Comparison of ENCODE assay signal across 29 mouse cellular contexts in genomic region chr11:4229841-4230240, GRCm38 (mm10). TPM values are rescaled to one million over a fixed set of nuclear protein-coding genes. Genes with fewer than 3 reads are reported as not detected.
A peak's percentile ranks its signal among the peaks of the same experiment; 100 is the strongest.
DNase-seq lines count a peak whose midpoint lies in the region; ATAC-seq and TF ChIP-seq lines count a peak whose summit lies in the region.
"Had no signal": no experiment of that assay in that cellular context is flagged by ENCODE, and none has a peak within 500 bp of the region (broad histone marks: within the 10 kb centered on the region; RNA-seq: fewer than 3 reads in every experiment).

No protein-coding gene starts in this region.

- H3K27ac ChIP-seq in liver, embryonic 12.5 days: peak overlapping the region; percentile 54
- no peak overlapping the region for H3K27ac ChIP-seq in ES-Bruce4 (ENCODE audit: insufficient read depth, low read length)
- peak overlapping the region; percentile 44; the same call in 1 of the 2 replicates for H3K27ac ChIP-seq in liver, postnatal 0 days (ENCODE audit: low read depth)
- H3K27ac ChIP-seq: embryonic facial prominence, embryonic 13.5 days; forebrain, embryonic 10.5 days; heart, embryonic 15.5 days; hindbrain, embryonic 14.5 days; limb, embryonic 13.5 days; midbrain, embryonic 15.5 days had no signal

- no peaks in the 10 kb centered on the region for H3K9me3 ChIP-seq in liver, embryonic 12.5 days (replicated peaks)
- no peaks in the 10 kb centered on the region for H3K9me3 ChIP-seq in ES-Bruce4 (replicated peaks; ENCODE audit: control insufficient read depth, insufficient read depth, low read length, poor library complexity, severe bottlenecking)
- H3K9me3 ChIP-seq in liver, postnatal 0 days (ENCODE audit: low read length): no peaks in the 10 kb centered on the region
- H3K9me3 ChIP-seq: embryonic facial prominence, embryonic 13.5 days; forebrain, embryonic 10.5 days; heart, embryonic 15.5 days; limb, embryonic 13.5 days; megakaryocyte, embryonic 14.5 days; midbrain, embryonic 15.5 days had no signal

- DNase-seq in adrenal gland, adult 2 months: peak; percentile 50
- no peak for DNase-seq in adrenal gland, adult 8-10 months
- DNase-seq in liver: no peak
- DNase-seq in liver, postnatal 0 days: peak; percentile 52
- DNase-seq in gastrocnemius, adult 18-20 months (ENCODE audit: low spot score): no peak
- no peak for DNase-seq in urinary bladder, postnatal 36 days (ENCODE audit: low spot score in 2 of 2)
- DNase-seq: cerebellum, adult 8-10 months; forebrain, postnatal 0 days; gastrocnemius, postnatal 10 days; kidney, adult 18-20 months; kidney, postnatal 4 days; lung, adult 2 months; lung, postnatal 14 days; right cerebral cortex, adult 18-20 months; spleen, adult 18-20 months; thymus, postnatal 14 days had no signal

- H3K4me2 ChIP-seq in liver, embryonic 12.5 days: no peak overlapping the region
- no peak overlapping the region for H3K4me2 ChIP-seq in liver, postnatal 0 days (ENCODE audit: low read depth, low read length)
- H3K4me2 ChIP-seq: embryonic facial prominence, embryonic 13.5 days; heart, embryonic 15.5 days; hindbrain, embryonic 14.5 days; limb, embryonic 13.5 days; midbrain, embryonic 15.5 days had no signal

- no peak for TF ChIP-seq CTCF in ES-Bruce4 (IDR thresholded peaks at IDR 0.05; ENCODE audit: low read depth, low read length)
- TF ChIP-seq CTCF in liver, postnatal 0 days (IDR thresholded peaks at IDR 0.05; ENCODE audit: low read depth): no peak

- no peak for TF ChIP-seq EP300 in ES-Bruce4 (IDR thresholded peaks at IDR 0.05; ENCODE audit: insufficient read depth, low read depth, low read length)
- no peak for TF ChIP-seq EP300 in liver, postnatal 0 days (IDR thresholded peaks at IDR 0.05; ENCODE audit: low read depth)

- peaks cover 86% of the 10 kb centered on the region for H3K4me1 ChIP-seq in liver, embryonic 12.5 days
- peaks cover 2% of the 10 kb centered on the region for H3K4me1 ChIP-seq in ES-Bruce4 (ENCODE audit: control insufficient read depth, insufficient read depth, low read length)
- H3K4me1 ChIP-seq in liver, postnatal 0 days (ENCODE audit: insufficient read depth): peaks cover 32% of the 10 kb centered on the region
- H3K4me1 ChIP-seq: embryonic facial prominence, embryonic 13.5 days; heart, embryonic 15.5 days; midbrain, embryonic 15.5 days had no signal

- 63% methylated on average over 4 of the region's 4 CpGs for WGBS in liver, embryonic 12.5 days (ENCODE audit: insufficient replicate concordance)
- 59% methylated on average over 4 of the region's 4 CpGs for WGBS in liver, postnatal 0 days (ENCODE audit: insufficient replicate concordance)

- peaks cover 42% of the 10 kb centered on the region for H3K36me3 ChIP-seq in liver, embryonic 12.5 days
- no peaks in the 10 kb centered on the region for H3K36me3 ChIP-seq in ES-Bruce4 (ENCODE audit: control insufficient read depth, insufficient read depth, low read length, poor library complexity, severe bottlenecking)
- H3K36me3 ChIP-seq in liver, postnatal 0 days (replicated peaks; ENCODE audit: insufficient read depth, low read length): no peaks in the 10 kb centered on the region
- H3K36me3 ChIP-seq: embryonic facial prominence, embryonic 13.5 days; forebrain, embryonic 10.5 days; heart, embryonic 15.5 days; limb, embryonic 13.5 days; midbrain, embryonic 15.5 days had no signal

- H3K4me3 ChIP-seq in liver, embryonic 12.5 days: no peak overlapping the region
- H3K4me3 ChIP-seq in ES-Bruce4 (ENCODE audit: low read depth, low read length): peak overlapping the region; percentile 36
- no peak overlapping the region for H3K4me3 ChIP-seq in liver, postnatal 0 days (ENCODE audit: low read depth, low read length)
- H3K4me3 ChIP-seq: embryonic facial prominence, embryonic 13.5 days; forebrain, embryonic 10.5 days; heart, embryonic 15.5 days; limb, embryonic 13.5 days; megakaryocyte, embryonic 14.5 days; midbrain, embryonic 15.5 days had no signal

- TF ChIP-seq POLR2A in ES-Bruce4 (IDR thresholded peaks at IDR 0.05; ENCODE audit: insufficient read depth, low read length): no peak

- H3K9ac ChIP-seq in liver, embryonic 12.5 days: no peak overlapping the region
- peak overlapping the region; percentile 46 for H3K9ac ChIP-seq in ES-Bruce4 (ENCODE audit: low read depth, poor library complexity, severe bottlenecking)
- H3K9ac ChIP-seq in liver, postnatal 0 days (replicated peaks): no peak overlapping the region
- H3K9ac ChIP-seq: embryonic facial prominence, embryonic 13.5 days; forebrain, postnatal 0 days; heart, embryonic 15.5 days; hindbrain, embryonic 14.5 days; limb, embryonic 13.5 days; midbrain, embryonic 15.5 days had no signal

- ATAC-seq in liver, embryonic 12.5 days: no peak
- ATAC-seq in liver, postnatal 0 days: peak; percentile 71
- ATAC-seq: forebrain, postnatal 0 days; midbrain, embryonic 15.5 days had no signal

- no peaks in the 10 kb centered on the region for H3K27me3 ChIP-seq in liver, embryonic 12.5 days (replicated peaks)
- no peaks in the 10 kb centered on the region for H3K27me3 ChIP-seq in ES-Bruce4 (ENCODE audit: control insufficient read depth, insufficient read depth, low read length, poor library complexity, severe bottlenecking)
- H3K27me3 ChIP-seq in liver, postnatal 0 days (ENCODE audit: insufficient read depth, low read length): no peaks in the 10 kb centered on the region
- H3K27me3 ChIP-seq: embryonic facial prominence, embryonic 13.5 days; heart, embryonic 15.5 days; limb, embryonic 13.5 days; midbrain, embryonic 15.5 days had no signal

RNA-seq across cellular contexts. Expression of gene Osm, which starts 6.4 kb away (rescaled TPM):
- total RNA-seq in adrenal gland, adult 2 months (2021): under 1 TPM in 1 of 2 experiments, not detected in 1; 0.45 TPM
- 0.13 and 0.17 TPM in 2 replicates for polyA plus RNA-seq in adrenal gland, adult 2 months (2012; rRNA removed)
- under 1 TPM in 2 of 4 experiments, not detected in 2; 0.24 to 0.25 TPM for total RNA-seq in adrenal gland, adult 8-10 months (2022)
- polyA plus RNA-seq in liver, embryonic 12.5 days (2016; fragmentation: Nextera tagmentation; extraction: Ambion mirVana): 0.48 and 0.55 TPM in 2 replicates
- 0.52 and 0.88 TPM in 2 replicates for polyA plus RNA-seq in ES-Bruce4 (2011; ENCODE audit: insufficient read depth, insufficient read length, low read depth, missing spikeins)
- polyA plus RNA-seq in liver, postnatal 0 days (2015; fragmentation: Nextera tagmentation; extraction: Ambion mirVana): 0.58 and 1.3 TPM in 2 replicates
- not detected for total RNA-seq in gastrocnemius, adult 18-20 months (2021)
- total RNA-seq: gastrocnemius, postnatal 10 days; heart, postnatal 25 days; left cerebral cortex, postnatal 36 days had no signal
- polyA plus RNA-seq: embryonic facial prominence, embryonic 13.5 days; forebrain, embryonic 10.5 days; hindbrain, embryonic 14.5 days; kidney, embryonic 16.5 days; neural tube, embryonic 11.5 days had no signal

RNA-seq across cellular contexts. Expression of gene Castor1, which starts 11.8 kb away (rescaled TPM):
- 1 to 10 TPM; 3.5 to 4.1 TPM for total RNA-seq in adrenal gland, adult 2 months (2021)
- 11.6 and 14.6 TPM in 2 replicates for polyA plus RNA-seq in adrenal gland, adult 2 months (2012; rRNA removed)
- 1 to 10 TPM; 3.1 to 6.1 (median 4.2) TPM for total RNA-seq in adrenal gland, adult 8-10 months (2022)
- 2.1 and 2.3 TPM in 2 replicates for polyA plus RNA-seq in liver, embryonic 12.5 days (2016; fragmentation: Nextera tagmentation; extraction: Ambion mirVana)
- 29.6 and 35.2 TPM in 2 replicates for polyA plus RNA-seq in ES-Bruce4 (2011; ENCODE audit: insufficient read depth, insufficient read length, low read depth, missing spikeins)
- polyA plus RNA-seq in liver, postnatal 0 days (2015; fragmentation: Nextera tagmentation; extraction: Ambion mirVana): 1.8 and 2.0 TPM in 2 replicates
- 1 to 10 TPM; 1.8 to 2.9 TPM for total RNA-seq in gastrocnemius, adult 18-20 months (2021)

RNA-seq across cellular contexts. Expression of gene Lif, which starts 27.5 kb away (rescaled TPM):
- under 1 TPM; 0.06 to 0.24 TPM for total RNA-seq in adrenal gland, adult 2 months (2021)
- polyA plus RNA-seq in adrenal gland, adult 2 months (2012; rRNA removed): 0.43 and 1.0 TPM in 2 replicates
- 1 to 10 TPM in 1 of 4 experiments, under 1 TPM in 2, not detected in 1; 0.15 to 1.0 (median 0.34) TPM for total RNA-seq in adrenal gland, adult 8-10 months (2022)
- not detected in 2 replicates for polyA plus RNA-seq in liver, embryonic 12.5 days (2016; fragmentation: Nextera tagmentation; extraction: Ambion mirVana)
- polyA plus RNA-seq in ES-Bruce4 (2011; ENCODE audit: insufficient read depth, insufficient read length, low read depth, missing spikeins): 12.1 and 13.3 TPM in 2 replicates
- polyA plus RNA-seq in liver, postnatal 0 days (2015; fragmentation: Nextera tagmentation; extraction: Ambion mirVana): not detected in 2 replicates
- total RNA-seq in gastrocnemius, adult 18-20 months (2021): under 1 TPM; 0.11 to 0.21 TPM
- polyA plus RNA-seq: hindbrain, embryonic 14.5 days; midbrain, embryonic 15.5 days; neural tube, embryonic 11.5 days had no signal

RNA-seq across cellular contexts. Expression of gene Tbc1d10a, which starts 43.3 kb away (rescaled TPM):
- 10 to 100 TPM; 13.7 to 16.2 TPM for total RNA-seq in adrenal gland, adult 2 months (2021)
- 35.3 and 38.3 TPM in 2 replicates for polyA plus RNA-seq in adrenal gland, adult 2 months (2012; rRNA removed)
- total RNA-seq in adrenal gland, adult 8-10 months (2022): 10 to 100 TPM; 18.6 to 24.7 (median 21.9) TPM
- polyA plus RNA-seq in liver, embryonic 12.5 days (2016; fragmentation: Nextera tagmentation; extraction: Ambion mirVana): 9.8 and 10.7 TPM in 2 replicates
- polyA plus RNA-seq in ES-Bruce4 (2011; ENCODE audit: insufficient read depth, insufficient read length, low read depth, missing spikeins): 19.9 and 20.5 TPM in 2 replicates
- 5.6 and 7.0 TPM in 2 replicates for polyA plus RNA-seq in liver, postnatal 0 days (2015; fragmentation: Nextera tagmentation; extraction: Ambion mirVana)
- 1 to 10 TPM; 3.5 to 3.8 TPM for total RNA-seq in gastrocnemius, adult 18-20 months (2021)

Comparison
In these comparisons a context has a peak if more than half of its experiments do, and no peak if none do; other contexts are left out.
1. DNase-seq: peak in adrenal gland, adult 2 months (single experiment) and liver, postnatal 0 days (single experiment); none in adrenal gland, adult 8-10 months (single experiment), liver (single experiment), gastrocnemius, adult 18-20 months (single experiment) and urinary bladder, postnatal 36 days (0 of 2).